Mouse (Mus musculus) MEL (cell line): ENCODE results near the gene Id3. TPM values are rescaled to one million over a fixed set of nuclear protein-coding genes. Genes with fewer than 3 reads are reported as not detected.

Source experiments
- DNase-seq: peaks from one replicate; pipeline ENCODE4 v3.0.0; 2011; ENCODE audit warnings: low read depth, low spot score
- H3K27ac ChIP-seq: 2 replicates; pipeline ENCODE4 v1.5.1; 2012; ENCODE audit warnings: low read depth, mild to moderate bottlenecking, control low read depth, low read length, moderate library complexity; ENCODE audit not compliant: control insufficient read depth
- H3K27me3 ChIP-seq, 2 experiments: fragments of 150-350 bp in 1 of 2; sonication (generic) in 1 of 2; 2 replicates each; pipeline ENCODE4 v1.6.1; 2012; ENCODE audit warnings: low read length in 2 of 2, mild to moderate bottlenecking in 2 of 2, improper control_type of control experiment in 1 of 2, moderate library complexity in 1 of 2; ENCODE audit not compliant: insufficient read depth in 2 of 2, control insufficient read depth in 1 of 2
- H3K36me3 ChIP-seq, 2 experiments: 2 replicates each; pipeline ENCODE4 v1.6.1; 2012 to 2014; ENCODE audit warnings: low read length in 2 of 2, improper control_type of control experiment in 1 of 2, inconsistent platforms in 1 of 2, mild to moderate bottlenecking in 1 of 2; ENCODE audit not compliant: insufficient read depth in 2 of 2, control insufficient read depth in 1 of 2
- H3K4me1 ChIP-seq, 2 experiments: fragments of 150-350 bp in 1 of 2; sonication (generic) in 1 of 2; 2 replicates each; pipeline ENCODE4 v1.6.1; 2012; ENCODE audit warnings: low read length in 2 of 2, improper control_type of control experiment in 1 of 2, mild to moderate bottlenecking in 1 of 2; ENCODE audit not compliant: insufficient read depth in 2 of 2, control insufficient read depth in 1 of 2
- H3K4me3 ChIP-seq, 2 experiments: fragments of 150-350 bp in 1 of 2; sonication (generic) in 1 of 2; 2 replicates each; pipeline ENCODE4 v1.5.1; 2012; ENCODE audit warnings: low read depth in 2 of 2, low read length in 2 of 2, mild to moderate bottlenecking in 2 of 2, moderate library complexity in 2 of 2, control low read depth in 1 of 2, improper control_type of control experiment in 1 of 2; ENCODE audit not compliant: control insufficient read depth in 1 of 2, insufficient read depth in 1 of 2
- H3K79me2 ChIP-seq: 2 replicates; pipeline ENCODE4 v1.6.1; 2012; ENCODE audit warnings: mild to moderate bottlenecking, low read length, moderate library complexity; ENCODE audit not compliant: control insufficient read depth, poor library complexity, insufficient read depth
- H3K9ac ChIP-seq: 2 replicates; pipeline ENCODE4 v1.6.1; 2012; ENCODE audit warnings: low read depth, mild to moderate bottlenecking, control low read depth, low read length, moderate library complexity; ENCODE audit not compliant: control insufficient read depth, poor library complexity, severe bottlenecking
- H3K9me3 ChIP-seq: fragments of 150-350 bp; sonication (generic); replicated peaks from 2 replicates; pipeline ENCODE4 v1.6.1; 2012; ENCODE audit warnings: mild to moderate bottlenecking, low read length, improper control_type of control experiment, moderate library complexity; ENCODE audit not compliant: insufficient read depth
- CHD1 ChIP-seq: IDR thresholded peaks from 2 replicates; pipeline ENCODE4 v1.6.1; 2012; ENCODE audit warnings: low read depth, mild to moderate bottlenecking, inconsistent platforms, low read length, improper control_type of control experiment
- CTCF ChIP-seq, 3 experiments: IDR thresholded peaks in 2 of 3; conservative IDR thresholded peaks in 1 of 3; 2 replicates each; pipeline ENCODE4 v1.5.1; 2011 to 2012; ENCODE audit warnings: low read length in 3 of 3, low read depth in 2 of 3, mild to moderate bottlenecking in 2 of 3, improper control_type of control experiment in 1 of 3, inconsistent platforms in 1 of 3, mixed read lengths in 1 of 3, moderate library complexity in 1 of 3; ENCODE audit not compliant: control insufficient read depth in 1 of 3, insufficient read depth in 1 of 3, poor library complexity in 1 of 3, severe bottlenecking in 1 of 3
- ELF1 ChIP-seq: IDR thresholded peaks from 2 replicates; pipeline ENCODE4 v1.6.1; 2014; ENCODE audit warnings: low read depth, mild to moderate bottlenecking, inconsistent platforms, low read length, improper control_type of control experiment, moderate library complexity
- ETS1 ChIP-seq: IDR thresholded peaks from 2 replicates; pipeline ENCODE4 v1.6.1; 2012; ENCODE audit warnings: low read depth, mild to moderate bottlenecking, inconsistent platforms, low read length, improper control_type of control experiment, moderate library complexity
- GATA1 ChIP-seq: IDR thresholded peaks from 2 replicates; pipeline ENCODE4 v1.6.1; 2011; ENCODE audit warnings: low read depth, low read length, improper control_type of control experiment
- JUND ChIP-seq: IDR thresholded peaks from 2 replicates; pipeline ENCODE4 v1.6.1; 2011; ENCODE audit warnings: low read depth, mild to moderate bottlenecking, improper control_type of control experiment, low read length
- MAFK ChIP-seq: IDR thresholded peaks from 2 replicates; pipeline ENCODE4 v1.6.1; 2011; ENCODE audit warnings: low read depth, mild to moderate bottlenecking, low read length, improper control_type of control experiment, borderline replicate concordance
- MAZ ChIP-seq: IDR thresholded peaks from 2 replicates; pipeline ENCODE4 v1.6.1; 2012; ENCODE audit warnings: low read depth, mild to moderate bottlenecking, inconsistent platforms, low read length, improper control_type of control experiment
- MEF2A ChIP-seq: IDR thresholded peaks from 2 replicates; pipeline ENCODE4 v1.6.1; 2014; ENCODE audit warnings: low read depth, mild to moderate bottlenecking, inconsistent platforms, low read length, improper control_type of control experiment; ENCODE audit not compliant: poor library complexity, insufficient replicate concordance, severe bottlenecking; ENCODE audit errors: extremely low read depth
- MXI1 ChIP-seq: IDR thresholded peaks from 2 replicates; pipeline ENCODE4 v1.6.1; 2011; ENCODE audit warnings: mild to moderate bottlenecking, low read depth, low read length, improper control_type of control experiment
- MYB ChIP-seq: IDR thresholded peaks from 2 replicates; pipeline ENCODE4 v1.6.1; 2011; ENCODE audit warnings: mild to moderate bottlenecking, low read depth, low read length, improper control_type of control experiment
- POLR2AphosphoS5 ChIP-seq: IDR thresholded peaks from 2 replicates; pipeline ENCODE4 v1.6.1; 2012; ENCODE audit warnings: low read depth, borderline replicate concordance, mild to moderate bottlenecking, inconsistent platforms, low read length, moderate library complexity, mixed read lengths
- RCOR1 ChIP-seq: IDR thresholded peaks from 2 replicates; pipeline ENCODE4 v1.6.1; 2012; ENCODE audit warnings: low read depth, mild to moderate bottlenecking, inconsistent platforms, low read length, improper control_type of control experiment
- SMC3 ChIP-seq: IDR thresholded peaks from 2 replicates; pipeline ENCODE4 v1.6.1; 2011; ENCODE audit warnings: low read depth, low read length, improper control_type of control experiment
- TAL1 ChIP-seq: IDR thresholded peaks from 2 replicates; pipeline ENCODE4 v1.6.1; 2012; ENCODE audit warnings: mild to moderate bottlenecking, inconsistent platforms, low read length, moderate library complexity, mixed read lengths
- TBP ChIP-seq: IDR thresholded peaks from 2 replicates; pipeline ENCODE4 v1.8.0; 2011; ENCODE audit warnings: low read depth, low read length, improper control_type of control experiment
- USF2 ChIP-seq, 2 experiments: IDR thresholded peaks; 2 replicates each; pipeline ENCODE4 v1.6.1; 2011 to 2012; ENCODE audit warnings: improper control_type of control experiment in 2 of 2, low read length in 2 of 2, borderline replicate concordance in 1 of 2, inconsistent platforms in 1 of 2, low read depth in 1 of 2, mild to moderate bottlenecking in 1 of 2; ENCODE audit not compliant: insufficient read depth in 1 of 2
- ZC3H11A ChIP-seq: IDR thresholded peaks from 2 replicates; pipeline ENCODE4 v1.6.1; 2012; ENCODE audit warnings: low read depth, mild to moderate bottlenecking, inconsistent platforms, low read length, improper control_type of control experiment
- ZKSCAN1 ChIP-seq: IDR thresholded peaks from 2 replicates; pipeline ENCODE4 v1.6.1; 2012; ENCODE audit warnings: low read depth, mild to moderate bottlenecking, inconsistent platforms, low read length, improper control_type of control experiment, moderate library complexity
- ZMIZ1 ChIP-seq: IDR thresholded peaks from 2 replicates; pipeline ENCODE4 v1.6.1; 2012; ENCODE audit warnings: low read depth, mild to moderate bottlenecking, inconsistent platforms, low read length, improper control_type of control experiment, moderate library complexity
- ZNF384 ChIP-seq: IDR thresholded peaks from 2 replicates; pipeline ENCODE4 v1.6.1; 2012; ENCODE audit warnings: low read depth, mild to moderate bottlenecking, inconsistent platforms, low read length, improper control_type of control experiment
- polyA plus RNA-seq, 2 experiments: library from polyadenylated mRNA; stranded (reverse) in 1 of 2; unstranded in 1 of 2; fragments of >175 nt in 1 of 2; fragments of >200 nt in 1 of 2; gene quantifications; 2 replicates each; pipeline versions ENCODE4 v1.2.1 to v1.2.4; 2012; ENCODE audit warnings: low replicate concordance in 2 of 2, low read depth in 1 of 2; ENCODE audit not compliant: insufficient read length in 2 of 2, insufficient read depth in 1 of 2, missing spikeins in 1 of 2
- total RNA-seq: library from RNA; depleted of rRNA; stranded (reverse); fragments of 300-350 nt; gene quantifications from 2 replicates; pipeline ENCODE4 v1.2.3, GENCODE M21; 2012

Gene Id3
- total and polyA plus RNA-seq, 3 experiments: 0.17 to 0.27 TPM; not detected in 1

DNA sequence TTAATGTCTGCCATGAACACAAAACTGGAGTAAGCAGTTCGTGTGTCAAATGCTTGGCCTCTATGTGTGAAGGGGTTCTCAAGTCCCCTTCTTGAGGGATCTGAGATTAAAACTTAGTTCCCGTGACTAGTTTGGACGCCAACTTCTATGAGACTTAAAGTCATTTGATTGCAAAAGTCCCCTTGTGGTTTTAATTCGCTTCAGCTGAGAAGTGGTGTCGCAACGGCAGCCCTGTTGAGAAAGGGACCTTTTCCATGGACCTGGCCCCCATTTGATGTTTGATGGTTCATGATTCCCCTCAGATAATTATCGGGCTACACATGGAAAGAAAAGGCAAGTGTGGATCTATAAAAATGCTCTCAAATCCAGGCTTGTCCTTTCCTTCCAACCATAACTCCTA is 36.2 kb downstream of the Id3 start:
- TF ChIP-seq ETS1 (no peak), MXI1 (no peak), RCOR1 (no peak), CTCF (IDR thresholded peaks at IDR 0.05 in 2 of 3, conservative IDR thresholded peaks at IDR 0.05 in 1 of 3; ENCODE audit: control insufficient read depth in 1 of 3, insufficient read depth in 1 of 3, low read depth in 2 of 3, low read length in 3 of 3, poor library complexity in 1 of 3, severe bottlenecking in 1 of 3) (no peak), ELF1 (no peak), TBP (no peak), MAFK (no peak), TAL1 (no peak), POLR2AphosphoS5 (no peak), ZMIZ1 (no peak), CHD1 (no peak), MYB (no peak), JUND (no peak)
- no peaks in the 10 kb centered on the region for H3K9me3 ChIP-seq
- H3K27me3 ChIP-seq: no peaks in the 10 kb centered on the region
- H3K79me2 ChIP-seq: peaks cover 19% of the 10 kb centered on the region
- H3K4me3 ChIP-seq: no peak overlapping the region
- H3K27ac ChIP-seq: peak overlapping the region; percentile 94
- peaks cover 13 to 59% of the 10 kb centered on the region in 2 experiments for H3K4me1 ChIP-seq
- H3K9ac ChIP-seq: no peak overlapping the region
- peaks cover 0 to 50% of the 10 kb centered on the region in 2 experiments; a peak in 3 of 4 replicates for H3K36me3 ChIP-seq
- DNase-seq: no peak

DNA sequence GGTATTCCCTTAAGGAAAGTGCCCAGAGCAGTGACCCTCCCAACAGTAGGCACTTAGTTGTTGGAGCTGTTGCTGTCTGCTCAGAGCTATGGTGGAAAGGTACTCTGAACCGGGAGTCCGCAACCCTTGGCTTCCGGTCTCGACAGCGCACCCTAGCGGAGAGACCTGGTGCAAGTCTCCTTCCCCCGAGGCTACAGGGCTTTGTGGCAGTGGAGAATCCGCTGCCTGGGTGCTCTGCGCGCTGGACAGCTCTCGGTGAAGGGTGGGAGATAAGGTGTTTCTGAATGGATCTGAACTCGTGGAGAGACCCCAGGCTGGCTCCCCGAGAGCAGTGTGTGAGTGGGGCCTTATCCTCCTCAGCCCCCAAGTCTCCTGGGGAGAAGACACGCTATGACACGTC is 36.7 kb downstream of the Id3 start:
- Histone ChIP-seq H3K27me3 (no peaks in the 10 kb centered on the region), H3K36me3 (peaks cover 0 to 50% of the 10 kb centered on the region in 2 experiments; a peak in 3 of 4 replicates), H3K9me3 (no peaks in the 10 kb centered on the region), H3K79me2 (peaks cover 18% of the 10 kb centered on the region), H3K4me3 (no peak overlapping the region), H3K27ac (no peak overlapping the region), H3K9ac (no peak overlapping the region), H3K4me1 (peaks cover 12 to 59% of the 10 kb centered on the region in 2 experiments)
- no peak for TF ChIP-seq MEF2A
- TF ChIP-seq USF2 (IDR thresholded peaks at IDR 0.05; ENCODE audit: borderline replicate concordance in 1 of 2, insufficient read depth in 1 of 2, low read depth in 1 of 2, low read length in 2 of 2): no peak
- no peak for TF ChIP-seq MAZ
- TF ChIP-seq GATA1: no peak
- no peak for TF ChIP-seq CHD1
- TF ChIP-seq MYB: no peak
- TF ChIP-seq ZNF384: no peak
- 0 out of 2 replicates have a peak, but pooled peaks have one; percentile 6 for TF ChIP-seq SMC3
- peak; percentile 26 to 74 (median 63) for TF ChIP-seq CTCF (IDR thresholded peaks at IDR 0.05 in 2 of 3, conservative IDR thresholded peaks at IDR 0.05 in 1 of 3; ENCODE audit: control insufficient read depth in 1 of 3, insufficient read depth in 1 of 3, low read depth in 2 of 3, low read length in 3 of 3, poor library complexity in 1 of 3, severe bottlenecking in 1 of 3)
- no peak for TF ChIP-seq ZC3H11A
- no peak for TF ChIP-seq ZKSCAN1
- no peak for TF ChIP-seq POLR2AphosphoS5
- peak; percentile 65 for DNase-seq
